Mouse (Mus musculus) liver, embryonic 14.5 days (tissue): ENCODE data around the gene Mocs1. TPM values are rescaled to one million over a fixed set of nuclear protein-coding genes. Genes with fewer than 3 reads are reported as not detected.
"Not testable (repeated sequence)": the region's sequence is repeated elsewhere in the genome, so short reads cannot be mapped to it uniquely, and the experiment has no call there.

Source experiments
- ATAC-seq: fragments of 200-750 bp; cut with Nextera tagmentation; 2 replicates; pipeline ENCODE4 v1.8.0; 2017; ENCODE audit warnings: moderate number of reproducible peaks, mild to moderate bottlenecking, moderate library complexity; ENCODE audit not compliant: insufficient read depth
- DNase-seq, 3 experiments: peaks; one replicate each; pipeline ENCODE4 v3.0.0-alpha.2; 2012 to 2013; ENCODE audit warnings: low read depth in 3 of 3, low spot score in 3 of 3
- H3K27ac ChIP-seq: fragments of 300-500 bp; sonication (generic); 2 replicates; pipeline ENCODE4 v1.5.1; 2014; ENCODE audit warnings: moderate library complexity, mild to moderate bottlenecking, control low read depth, inconsistent platforms
- H3K27me3 ChIP-seq: fragments of 300-500 bp; sonication (generic); 2 replicates; pipeline ENCODE4 v1.6.1; 2014; ENCODE audit warnings: mild to moderate bottlenecking, low read length, moderate library complexity; ENCODE audit not compliant: control insufficient read depth, insufficient read depth
- H3K36me3 ChIP-seq: fragments of 300-500 bp; sonication (generic); replicated peaks from 2 replicates; pipeline ENCODE4 v1.6.1; 2014; ENCODE audit warnings: low read depth; ENCODE audit not compliant: control insufficient read depth, insufficient read depth
- H3K4me1 ChIP-seq, 2 experiments: fragments of 200-500 bp in 1 of 2; fragments of 300-500 bp in 1 of 2; sonication (generic) in 1 of 2; replicated peaks; 2 replicates each; pipeline ENCODE4 v1.6.1; 2012 to 2014; ENCODE audit warnings: antibody characterized with exemption in 1 of 2, inconsistent platforms in 1 of 2, low read length in 1 of 2; ENCODE audit not compliant: control insufficient read depth in 2 of 2, insufficient read depth in 2 of 2
- H3K4me2 ChIP-seq: fragments of 300-500 bp; sonication (generic); 2 replicates; pipeline ENCODE4 v1.6.1; 2014; ENCODE audit warnings: low read depth, mild to moderate bottlenecking, control low read depth, moderate library complexity
- H3K4me3 ChIP-seq, 2 experiments: fragments of 200-500 bp in 1 of 2; fragments of 300-500 bp in 1 of 2; sonication (generic) in 1 of 2; 2 replicates each; pipeline ENCODE4 v1.5.1; 2012 to 2014; ENCODE audit warnings: low read depth in 2 of 2, low read length in 2 of 2, mild to moderate bottlenecking in 2 of 2, control low read depth in 1 of 2, inconsistent platforms in 1 of 2, moderate library complexity in 1 of 2; ENCODE audit not compliant: insufficient read depth in 1 of 2
- H3K9ac ChIP-seq: fragments of 300-500 bp; sonication (generic); replicated peaks from 2 replicates; pipeline ENCODE4 v1.6.1; 2014; ENCODE audit warnings: mild to moderate bottlenecking, control low read depth, moderate library complexity
- H3K9me3 ChIP-seq: fragments of 300-500 bp; sonication (generic); 2 replicates; pipeline ENCODE4 v1.6.1; 2016; ENCODE audit warnings: low read length, mixed read lengths; ENCODE audit not compliant: control insufficient read depth
- CTCF ChIP-seq: IDR thresholded peaks from 2 replicates; pipeline ENCODE4 v1.5.1; 2016; ENCODE audit warnings: antibody characterized with exemption, low read depth, control low read depth
- EP300 ChIP-seq: IDR thresholded peaks from 2 replicates; pipeline ENCODE4 v1.6.1; 2016; ENCODE audit warnings: antibody characterized with exemption, low read depth
- WGBS: fragments of 180-500 bp; shearing (Covaris S2); extraction: QIAGEN DNeasy Blood & Tissue Kit; methylation state at CpG from one replicate; pipeline ENCODE4 v1.1.7; 2014; ENCODE audit not compliant: insufficient replicate concordance; 5-methylcytosine and 5-hydroxymethylcytosine counted together
- polyA plus RNA-seq, 2 experiments: library from polyadenylated mRNA; depleted of rRNA in 1 of 2; stranded (reverse) in 1 of 2; unstranded in 1 of 2; fragments of >200 nt; fragmentation: Nextera tagmentation in 1 of 2; extraction: Ambion mirVana in 1 of 2; gene quantifications; 2 replicates each; pipeline versions ENCODE4 v1.2.1 to v1.2.3; 2012 to 2014

Mocs1 gene
- polyA plus RNA-seq, 2 experiments, result 8.0 to 16.2 TPM

GRCm38 (mm10) chr17:49440331-49441130 lies 12.4 kb downstream of the Mocs1 start:
- ATAC-seq (peak; percentile 24), DNase-seq (no peak)
- no peak for TF ChIP-seq EP300
- no peak for TF ChIP-seq CTCF
- H3K27me3 ChIP-seq, result no peaks in the 10 kb centered on the region
- peak overlapping the region; percentile 93 for H3K27ac ChIP-seq
- 68% methylated on average over 14 of the region's 14 CpGs for WGBS
- H3K4me2 ChIP-seq, result peak overlapping the region; percentile 64
- peaks cover 40 to 44% of the 10 kb centered on the region in 2 experiments for H3K4me1 ChIP-seq
- H3K9ac ChIP-seq, result peak overlapping the region; percentile 64
- no peaks in the 10 kb centered on the region; the same call in none of the 2 replicates for H3K9me3 ChIP-seq
- H3K4me3 ChIP-seq, result peak overlapping the region; percentile 45 to 52
- peaks cover 27% of the 10 kb centered on the region for H3K36me3 ChIP-seq

GRCm38 (mm10) chr17:49442841-49443240 lies 14.7 kb downstream of the Mocs1 start:
- H3K27me3 ChIP-seq, H3K4me2 ChIP-seq, H3K9ac ChIP-seq, DNase-seq, H3K9me3 ChIP-seq, ATAC-seq, H3K4me3 ChIP-seq: not testable (repeated sequence)
- WGBS, result 52% methylated on average over 3 of the region's 3 CpGs
- peak overlapping the region; percentile 53 for H3K27ac ChIP-seq
- H3K36me3 ChIP-seq, result peaks cover 18% of the 10 kb centered on the region
- peaks cover 25 to 32% of the 10 kb centered on the region in 2 experiments for H3K4me1 ChIP-seq

GRCm38 (mm10) chr17:49448570-49449229 lies 20.5 kb downstream of the Mocs1 start:
- Histone ChIP-seq H3K9ac (no peak overlapping the region), H3K27me3 (no peaks in the 10 kb centered on the region), H3K36me3 (peaks cover 40% of the 10 kb centered on the region), H3K4me3 (no peak overlapping the region), H3K9me3 (no peaks in the 10 kb centered on the region), H3K27ac (no peak overlapping the region), H3K4me1 (no peaks in the 10 kb centered on the region), H3K4me2 (no peak overlapping the region)
- TF ChIP-seq EP300, result no peak
- no peak for TF ChIP-seq CTCF
- DNase-seq, result no peak
- WGBS, result 79% methylated on average over 8 of the region's 9 CpGs
- no peak for ATAC-seq

GRCm38 (mm10) chr17:49449230-49449608 lies 21.1 kb downstream of the Mocs1 start:
- no peak for TF ChIP-seq CTCF
- no peak for TF ChIP-seq EP300
- ATAC-seq, result no peak

GRCm38 (mm10) chr17:49450922-49451321 lies 22.8 kb downstream of the Mocs1 start:
- ATAC-seq, result no peak
- H3K36me3 ChIP-seq, result peaks cover 60% of the 10 kb centered on the region
- DNase-seq, result no peak
- H3K9ac ChIP-seq, result no peak overlapping the region
- H3K27ac ChIP-seq, result no peak overlapping the region
- no peak overlapping the region for H3K4me2 ChIP-seq
- 80% methylated on average over 6 of the region's 6 CpGs for WGBS
- H3K9me3 ChIP-seq, result no peaks in the 10 kb centered on the region
- H3K4me3 ChIP-seq, result no peak overlapping the region
- H3K27me3 ChIP-seq, result no peaks in the 10 kb centered on the region
- no peak for TF ChIP-seq EP300
- no peaks in the 10 kb centered on the region for H3K4me1 ChIP-seq

More at GRCm38 (mm10) chr17:49449230-49449608, 21.1 kb downstream of the Mocs1 start:
- 86% methylated on average over 8 of the region's 8 CpGs for WGBS
- no peaks in the 10 kb centered on the region for H3K27me3 ChIP-seq
- H3K9me3 ChIP-seq, result no peaks in the 10 kb centered on the region
- H3K9ac ChIP-seq, result no peak overlapping the region
- no peaks in the 10 kb centered on the region for H3K4me1 ChIP-seq
- H3K4me2 ChIP-seq, result no peak overlapping the region
- DNase-seq, result no peak
- no peak overlapping the region for H3K4me3 ChIP-seq
- H3K36me3 ChIP-seq, result peaks cover 44% of the 10 kb centered on the region
- H3K27ac ChIP-seq, result no peak overlapping the region
